10 mouse cellular contexts compared by ENCODE assay signal in the genomic region with DNA sequence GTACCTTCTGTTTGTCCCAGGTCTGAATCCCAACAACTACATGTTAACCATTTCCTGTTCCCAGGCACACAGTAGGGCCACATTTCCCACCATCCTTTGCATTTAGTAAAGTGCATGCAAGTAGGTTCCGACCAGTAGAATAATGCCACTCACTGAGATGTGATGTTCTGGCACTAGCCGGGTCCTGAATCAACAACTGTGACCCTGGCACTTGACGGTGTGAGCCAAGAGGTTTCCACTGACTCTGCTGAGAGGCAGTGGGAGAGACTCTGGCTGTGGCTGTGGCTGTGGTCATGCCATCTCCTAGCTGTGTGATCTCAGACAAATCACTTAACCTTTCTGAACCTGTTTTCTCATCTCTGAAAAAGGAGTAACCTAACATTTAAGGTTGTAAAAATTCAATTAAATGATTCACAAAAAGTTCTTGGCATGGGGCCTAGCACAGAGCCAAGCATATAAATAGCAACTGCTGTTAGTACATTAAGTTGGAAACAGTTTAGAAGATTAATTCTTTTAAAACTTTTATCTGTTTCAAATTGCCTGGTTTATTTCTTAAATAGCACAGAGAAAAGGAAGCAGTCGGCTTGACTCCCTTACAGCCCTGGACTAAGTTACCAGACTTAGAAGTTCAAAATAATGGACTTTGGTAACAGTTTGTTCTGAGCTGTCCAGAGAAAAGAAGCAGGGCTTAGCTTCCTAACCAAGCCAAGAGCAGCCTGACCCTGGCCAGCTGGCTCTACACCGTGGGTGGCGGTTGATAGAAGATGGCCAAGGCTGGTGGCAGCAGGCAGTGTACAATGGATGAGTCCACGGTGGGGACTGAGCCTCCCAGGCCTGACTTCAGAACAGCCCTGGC. TPM values are rescaled to one million over a fixed set of nuclear protein-coding genes. Genes with fewer than 3 reads are reported as not detected.
DNase-seq lines count a peak whose midpoint lies in the region; ATAC-seq and TF ChIP-seq lines count a peak whose summit lies in the region.
"Had no signal": no experiment of that assay in that cellular context is flagged by ENCODE, and none has a peak within 500 bp of the region (broad histone marks: within the 10 kb centered on the region; RNA-seq: fewer than 3 reads in every experiment).

No protein-coding gene starts in this region.

- H3K4me2 ChIP-seq in forebrain, postnatal 0 days (ENCODE audit: low read depth): no peak overlapping the region
- no peak overlapping the region for H3K4me2 ChIP-seq in forebrain, embryonic 12.5 days
- H3K4me2 ChIP-seq in liver, postnatal 0 days (ENCODE audit: low read depth, low read length): no peak overlapping the region
- H3K4me2 ChIP-seq in liver, embryonic 11.5 days: no peak overlapping the region
- H3K4me2 ChIP-seq: hindbrain, embryonic 15.5 days had no signal

- no peak for TF ChIP-seq CTCF in forebrain, postnatal 0 days (IDR thresholded peaks at IDR 0.05; ENCODE audit: low read depth)
- TF ChIP-seq CTCF in liver, postnatal 0 days (IDR thresholded peaks at IDR 0.05; ENCODE audit: low read depth): no peak

- H3K27me3 ChIP-seq in forebrain, postnatal 0 days (ENCODE audit: insufficient read depth, low read length): no peaks in the 10 kb centered on the region
- H3K27me3 ChIP-seq in forebrain, embryonic 12.5 days: no peaks in the 10 kb centered on the region
- no peaks in the 10 kb centered on the region; the same call in 1 of the 2 replicates for H3K27me3 ChIP-seq in liver, postnatal 0 days (ENCODE audit: insufficient read depth, low read length)
- H3K27me3 ChIP-seq in liver, embryonic 11.5 days (replicated peaks; ENCODE audit: control insufficient read depth, insufficient read depth, low read length): no peaks in the 10 kb centered on the region
- H3K27me3 ChIP-seq: hindbrain, embryonic 15.5 days had no signal

- no peaks in the 10 kb centered on the region for H3K9me3 ChIP-seq in forebrain, postnatal 0 days (ENCODE audit: low read length)
- no peaks in the 10 kb centered on the region for H3K9me3 ChIP-seq in forebrain, embryonic 12.5 days
- H3K9me3 ChIP-seq in liver, postnatal 0 days (ENCODE audit: low read length): no peaks in the 10 kb centered on the region
- H3K9me3 ChIP-seq in liver, embryonic 11.5 days (ENCODE audit: control insufficient read depth, low read length): no peaks in the 10 kb centered on the region
- H3K9me3 ChIP-seq: hindbrain, embryonic 15.5 days had no signal

- no peak overlapping the region for H3K27ac ChIP-seq in forebrain, postnatal 0 days (ENCODE audit: low read depth, low read length)
- H3K27ac ChIP-seq in forebrain, embryonic 12.5 days: no peak overlapping the region
- H3K27ac ChIP-seq in liver, postnatal 0 days (ENCODE audit: low read depth): 0 out of 2 replicates have a peak overlapping the region, but pooled peaks have one; percentile 6
- no peak overlapping the region for H3K27ac ChIP-seq in liver, embryonic 11.5 days (ENCODE audit: low read depth, low read length)
- H3K27ac ChIP-seq: hindbrain, embryonic 15.5 days had no signal

- H3K4me3 ChIP-seq in forebrain, postnatal 0 days (ENCODE audit: low read depth, low read length): no peak overlapping the region
- H3K4me3 ChIP-seq in forebrain, embryonic 12.5 days (replicated peaks): no peak overlapping the region
- no peak overlapping the region for H3K4me3 ChIP-seq in liver, postnatal 0 days (ENCODE audit: low read depth, low read length)
- H3K4me3 ChIP-seq in liver, embryonic 11.5 days (ENCODE audit: low read depth, low read length): no peak overlapping the region
- H3K4me3 ChIP-seq: erythroblast, embryonic 14.5 days; hindbrain, embryonic 15.5 days had no signal

- TF ChIP-seq EP300 in liver, postnatal 0 days (IDR thresholded peaks at IDR 0.05; ENCODE audit: low read depth): no peak

- H3K4me1 ChIP-seq in forebrain, postnatal 0 days (ENCODE audit: insufficient read depth): 0 out of 2 replicates have a peak, but pooled peaks cover 3% of the 10 kb centered on the region
- H3K4me1 ChIP-seq in forebrain, embryonic 12.5 days: peaks cover 13% of the 10 kb centered on the region; the same call in 1 of the 2 replicates
- H3K4me1 ChIP-seq in liver, postnatal 0 days (ENCODE audit: insufficient read depth): peaks cover 3% of the 10 kb centered on the region; the same call in 1 of the 2 replicates
- no peaks in the 10 kb centered on the region for H3K4me1 ChIP-seq in liver, embryonic 11.5 days (replicated peaks; ENCODE audit: control insufficient read depth, insufficient read depth, low read length)

- H3K9ac ChIP-seq in forebrain, postnatal 0 days: no peak overlapping the region
- no peak overlapping the region for H3K9ac ChIP-seq in forebrain, embryonic 12.5 days
- no peak overlapping the region; the same call in 1 of the 2 replicates for H3K9ac ChIP-seq in liver, postnatal 0 days (replicated peaks)
- H3K9ac ChIP-seq in liver, embryonic 11.5 days (ENCODE audit: low read depth, low read length): no peak overlapping the region
- H3K9ac ChIP-seq: hindbrain, embryonic 15.5 days had no signal

- ATAC-seq in forebrain, postnatal 0 days: peak; percentile 34
- no peak for ATAC-seq in forebrain, embryonic 12.5 days (ENCODE audit: low FRiP score)
- ATAC-seq in liver, postnatal 0 days: no peak
- no peak for ATAC-seq in liver, embryonic 11.5 days (replicated peaks; ENCODE audit: low FRiP score)

- H3K36me3 ChIP-seq in forebrain, postnatal 0 days (ENCODE audit: insufficient read depth): no peaks in the 10 kb centered on the region
- no peaks in the 10 kb centered on the region for H3K36me3 ChIP-seq in forebrain, embryonic 12.5 days (replicated peaks)
- H3K36me3 ChIP-seq in liver, postnatal 0 days (replicated peaks; ENCODE audit: insufficient read depth, low read length): no peaks in the 10 kb centered on the region
- H3K36me3 ChIP-seq in liver, embryonic 11.5 days (ENCODE audit: control insufficient read depth, insufficient read depth, low read length): no peaks in the 10 kb centered on the region
- H3K36me3 ChIP-seq: hindbrain, embryonic 15.5 days had no signal

- DNase-seq in forebrain, postnatal 0 days: peak; percentile 29
- DNase-seq in liver, postnatal 0 days: no peak
- DNase-seq in liver, embryonic 11.5 days (ENCODE audit: low spot score): no peak
- DNase-seq in cerebellum, adult 9-11 months: peak; percentile 71
- peak; percentile 50 for DNase-seq in kidney, postnatal 10 days
- no peak for DNase-seq in urinary bladder, adult 2 months (ENCODE audit: low spot score)
- no peak for DNase-seq in right cerebral cortex, postnatal 4 days

- WGBS in forebrain, postnatal 0 days: 64% methylated on average over 7 of the region's 7 CpGs
- WGBS in forebrain, embryonic 12.5 days: 81% methylated on average over 7 of the region's 7 CpGs
- 73% methylated on average over 7 of the region's 7 CpGs for WGBS in liver, postnatal 0 days (ENCODE audit: insufficient replicate concordance)
- 79% methylated on average over 7 of the region's 7 CpGs for WGBS in liver, embryonic 11.5 days

RNA-seq across cellular contexts. Expression of gene Rhob, which starts 46.8 kb away (rescaled TPM):
- total RNA-seq in forebrain, postnatal 0 days (2014; rRNA removed): 278 and 289 TPM in 2 replicates
- 69.9 and 78.9 TPM in 2 replicates for polyA plus RNA-seq in forebrain, postnatal 0 days (2015; fragmentation: Nextera tagmentation; extraction: Ambion mirVana)
- polyA plus RNA-seq in forebrain, embryonic 12.5 days (2016; fragmentation: Nextera tagmentation; extraction: Ambion mirVana): 44.9 and 55.5 TPM in 2 replicates
- polyA plus RNA-seq in liver, postnatal 0 days (2015; fragmentation: Nextera tagmentation; extraction: Ambion mirVana): 6.9 and 8.7 TPM in 2 replicates
- polyA plus RNA-seq in liver, embryonic 11.5 days (2014; fragmentation: Nextera tagmentation; extraction: Ambion mirVana): 19.5 and 23.2 TPM in 2 replicates
- 189 and 223 TPM in 2 replicates for polyA plus RNA-seq in urinary bladder, adult 2 months (2012; rRNA removed)

Comparison
In these comparisons a context has a peak if more than half of its experiments do, and no peak if none do; other contexts are left out.
1. DNase-seq: peak in forebrain, postnatal 0 days (single experiment), cerebellum, adult 9-11 months (single experiment) and kidney, postnatal 10 days (single experiment); none in liver, postnatal 0 days (single experiment), liver, embryonic 11.5 days (single experiment), urinary bladder, adult 2 months (single experiment) and right cerebral cortex, postnatal 4 days (single experiment).